Mouse (Mus musculus) liver, postnatal 0 days (tissue): ENCODE measurements around the gene Gucy2d. TPM values are rescaled to one million over a fixed set of nuclear protein-coding genes. Genes with fewer than 3 reads are reported as not detected.

ENCODE experiments used
- ATAC-seq: fragments of 200-750 bp; cut with Nextera tagmentation; 2 replicates; pipeline ENCODE4 v1.8.0; 2017; ENCODE audit warnings: mild to moderate bottlenecking, moderate library complexity
- DNase-seq: peaks from one replicate; pipeline ENCODE4 v3.0.0-alpha.2; 2016
- H3K27ac ChIP-seq: fragments of 300-500 bp; sonication (generic); 2 replicates; pipeline ENCODE4 v1.5.1; 2014; ENCODE audit warnings: antibody characterized with exemption, moderate library complexity, mild to moderate bottlenecking, low read depth
- H3K27me3 ChIP-seq: fragments of 300-500 bp; sonication (generic); 2 replicates; pipeline ENCODE4 v1.6.1; 2014; ENCODE audit warnings: low read length, control low read depth, mixed read lengths; ENCODE audit not compliant: insufficient read depth
- H3K36me3 ChIP-seq: fragments of 300-500 bp; sonication (generic); replicated peaks from 2 replicates; pipeline ENCODE4 v1.6.1; 2014; ENCODE audit warnings: mild to moderate bottlenecking, control low read depth, low read length, moderate library complexity, mixed read lengths; ENCODE audit not compliant: insufficient read depth
- H3K4me1 ChIP-seq: fragments of 300-500 bp; sonication (generic); 2 replicates; pipeline ENCODE4 v1.6.1; 2014; ENCODE audit warnings: antibody characterized with exemption, mild to moderate bottlenecking, control low read depth; ENCODE audit not compliant: insufficient read depth
- H3K4me2 ChIP-seq: fragments of 300-500 bp; sonication (generic); 2 replicates; pipeline ENCODE4 v1.6.1; 2014; ENCODE audit warnings: low read depth, mild to moderate bottlenecking, low read length, moderate library complexity, mixed read lengths
- H3K4me3 ChIP-seq: fragments of 300-500 bp; sonication (generic); 2 replicates; pipeline ENCODE4 v1.5.1; 2014; ENCODE audit warnings: low read depth, low read length
- H3K9ac ChIP-seq: fragments of 300-500 bp; sonication (generic); replicated peaks from 2 replicates; pipeline ENCODE4 v1.6.1; 2014; ENCODE audit warnings: mild to moderate bottlenecking, moderate library complexity
- H3K9me3 ChIP-seq: fragments of 300-500 bp; sonication (generic); 2 replicates; pipeline ENCODE4 v1.6.1; 2016; ENCODE audit warnings: mild to moderate bottlenecking, control low read depth, low read length, mixed read lengths
- CTCF ChIP-seq: sonication (generic); IDR thresholded peaks from 2 replicates; pipeline ENCODE4 v1.5.1; 2016; ENCODE audit warnings: antibody characterized with exemption, low read depth
- EP300 ChIP-seq: IDR thresholded peaks from 2 replicates; pipeline ENCODE4 v1.6.1; 2016; ENCODE audit warnings: antibody characterized with exemption, low read depth, mild to moderate bottlenecking
- WGBS: fragments of 180-500 bp; shearing (Covaris S2); extraction: QIAGEN DNeasy Blood & Tissue Kit; methylation state at CpG from one replicate; pipeline ENCODE4 v1.1.7; 2014; ENCODE audit not compliant: insufficient replicate concordance; 5-methylcytosine and 5-hydroxymethylcytosine counted together
- polyA plus RNA-seq: library from polyadenylated mRNA; unstranded; fragments of >200 nt; fragmentation: Nextera tagmentation; extraction: Ambion mirVana; gene quantifications from 2 replicates; pipeline ENCODE4 v1.2.1, GENCODE M21; 2015

Gene Gucy2d
- not detected in 2 replicates for polyA plus RNA-seq

- Histone ChIP-seq H3K4me1 (no peaks in the 10 kb centered on the region), H3K27ac (no peak within 1 kb of the TSS), H3K4me3 (no peak within 1 kb of the TSS), H3K4me2 (no peak within 1 kb of the TSS), H3K27me3 (no peaks in the 10 kb centered on the region), H3K36me3 (no peaks in the 10 kb centered on the region), H3K9me3 (no peaks in the 10 kb centered on the region), H3K9ac (no peak within 1 kb of the TSS)
- ATAC-seq (no peak), DNase-seq (no peak)
- TF ChIP-seq EP300: no peak
- TF ChIP-seq CTCF: no peak
- 37% methylated on average over 10 of the region's 10 CpGs for WGBS
Observed at GRCm38 (mm10) chr7:98439956-98440466, at the start of gene Gucy2d. Gucy2d (plus strand) TSS chr7:98440416.

- Histone ChIP-seq H3K9ac (no peak overlapping the region), H3K9me3 (no peaks in the 10 kb centered on the region), H3K4me1 (peaks cover 11% of the 10 kb centered on the region; the same call in 1 of the 2 replicates), H3K4me2 (no peak overlapping the region), H3K4me3 (no peak overlapping the region), H3K27ac (no peak overlapping the region), H3K27me3 (no peaks in the 10 kb centered on the region), H3K36me3 (no peaks in the 10 kb centered on the region)
- TF ChIP-seq CTCF: no peak
- ATAC-seq (no peak), DNase-seq (no peak)
- WGBS: 61% methylated on average over 2 of the region's 2 CpGs
Observed at GRCm38 (mm10) chr7:98390486-98390885, 49.7 kb upstream of the Gucy2d start.

- TF ChIP-seq CTCF (no peak), EP300 (no peak)
- Histone ChIP-seq H3K4me2 (no peak overlapping the region), H3K36me3 (no peaks in the 10 kb centered on the region), H3K4me3 (no peak overlapping the region), H3K27ac (peak overlapping the region; percentile 52), H3K9me3 (no peaks in the 10 kb centered on the region), H3K4me1 (peaks cover 10% of the 10 kb centered on the region; the same call in 1 of the 2 replicates), H3K9ac (no peak overlapping the region), H3K27me3 (no peaks in the 10 kb centered on the region)
- WGBS: 66% methylated on average over 7 of the region's 7 CpGs
- DNase-seq (no peak), ATAC-seq (no peak)
Observed at GRCm38 (mm10) chr7:98391351-98391936, 48.8 kb upstream of the Gucy2d start.

- Histone ChIP-seq H3K4me2 (no peak overlapping the region), H3K9ac (no peak overlapping the region), H3K27ac (peak overlapping the region; percentile 52), H3K27me3 (no peaks in the 10 kb centered on the region), H3K36me3 (no peaks in the 10 kb centered on the region), H3K9me3 (no peaks in the 10 kb centered on the region), H3K4me3 (no peak overlapping the region), H3K4me1 (peaks cover 10% of the 10 kb centered on the region; the same call in 1 of the 2 replicates)
- WGBS: 67% methylated on average over 8 of the region's 8 CpGs
- TF ChIP-seq EP300: peak; percentile 90
- TF ChIP-seq CTCF: no peak
- peak; percentile 71 for DNase-seq
- peak; percentile 94 for ATAC-seq
Observed at GRCm38 (mm10) chr7:98392466-98393201, 47.6 kb upstream of the Gucy2d start.

GRCm38 (mm10) chr7:98402582-98403574 lies 37.3 kb upstream of the Gucy2d start:
- Histone ChIP-seq H3K9ac (no peak overlapping the region), H3K27me3 (no peaks in the 10 kb centered on the region), H3K27ac (no peak overlapping the region), H3K36me3 (no peaks in the 10 kb centered on the region), H3K9me3 (no peaks in the 10 kb centered on the region), H3K4me3 (no peak overlapping the region), H3K4me2 (no peak overlapping the region), H3K4me1 (no peaks in the 10 kb centered on the region)
- WGBS: 68% methylated on average over 15 of the region's 15 CpGs
- ATAC-seq: no peak
- TF ChIP-seq EP300: no peak
- no peak for TF ChIP-seq CTCF
- no peak for DNase-seq
